Mouse (Mus musculus) megakaryocyte, embryonic 14.5 days (primary cell): ENCODE measurements around the gene Ick. TPM values are rescaled to one million over a fixed set of nuclear protein-coding genes. Genes with fewer than 3 reads are reported as not detected.
A peak's percentile ranks its signal among the peaks of the same experiment; 100 is the strongest.

ENCODE experiments used
- H3K27me3 ChIP-seq: replicated peaks from 2 replicates; pipeline ENCODE3; 2012; ENCODE audit warnings: inconsistent platforms
- H3K36me3 ChIP-seq: replicated peaks from 2 replicates; pipeline ENCODE3; 2012; ENCODE audit warnings: low read length, inconsistent platforms, mixed read lengths
- H3K4me1 ChIP-seq: 2 replicates; pipeline ENCODE4 v1.6.1; 2012; ENCODE audit warnings: inconsistent platforms
- H3K4me3 ChIP-seq: replicated peaks from 2 replicates; pipeline ENCODE3; 2012; ENCODE audit warnings: moderate library complexity, mild to moderate bottlenecking, inconsistent platforms
- H3K9me3 ChIP-seq: 2 replicates; pipeline ENCODE4 v1.6.1; 2012; ENCODE audit warnings: inconsistent platforms
- FLI1 ChIP-seq: IDR thresholded peaks from 2 replicates; pipeline ENCODE4 v1.6.1; 2012; ENCODE audit warnings: low read length, inconsistent platforms, mixed read lengths
- GATA1 ChIP-seq: IDR thresholded peaks from 3 replicates; pipeline ENCODE4 v1.6.1; 2012; ENCODE audit warnings: mixed read lengths, low read length, inconsistent platforms, borderline replicate concordance
- polyA plus RNA-seq: library from polyadenylated mRNA; stranded (reverse); fragments of >175 nt; gene quantifications from 2 replicates; pipeline ENCODE4 v1.2.3, GENCODE M21; 2012; ENCODE audit warnings: low replicate concordance; ENCODE audit not compliant: insufficient read depth

The Ick gene
- polyA plus RNA-seq, 1 experiment = 23.0 TPM

DNA sequence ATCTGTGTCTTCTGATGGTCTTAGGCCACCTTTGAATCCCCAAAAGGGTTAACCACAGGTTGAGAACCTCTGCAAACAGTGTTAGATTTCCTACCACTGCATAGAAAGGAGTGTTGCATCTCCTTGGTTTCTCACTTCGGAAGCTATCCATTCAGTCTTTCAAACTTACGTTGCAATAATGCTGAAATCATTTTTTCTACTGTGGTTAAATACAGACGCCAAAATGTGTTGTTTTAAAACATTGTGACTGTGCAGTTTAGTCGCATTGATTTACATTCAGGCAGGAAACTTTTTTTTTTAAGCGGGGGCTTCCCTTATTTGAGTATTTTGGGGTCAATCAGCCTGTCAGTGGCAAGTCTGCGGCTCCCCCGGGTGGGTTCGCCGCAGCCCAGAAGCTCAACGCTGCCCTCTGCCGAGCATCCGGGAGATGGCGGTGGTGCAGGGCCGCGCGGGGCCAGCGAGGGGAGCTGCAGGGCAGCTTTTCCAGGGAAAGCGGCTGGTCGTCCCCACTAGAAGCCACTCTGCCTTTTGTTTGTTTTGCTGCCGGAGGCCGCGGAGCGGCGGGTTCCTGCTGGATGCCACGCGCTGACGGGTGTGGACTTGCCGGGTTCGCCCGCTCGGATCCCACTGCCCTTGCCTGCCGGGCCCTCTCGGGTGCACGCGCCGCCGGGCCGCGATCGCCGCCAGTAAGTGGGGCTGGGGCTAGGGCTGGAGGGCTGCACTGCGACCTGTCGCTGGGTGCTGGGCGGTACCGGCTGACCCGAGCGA is 4.0 kb downstream of the Ick start:
- Histone ChIP-seq H3K36me3 (peaks cover 25% of the 10 kb centered on the region), H3K9me3 (peaks cover 5% of the 10 kb centered on the region; the same call in 1 of the 2 replicates), H3K4me3 (peak overlapping the region; percentile 99), H3K4me1 (peaks cover 68% of the 10 kb centered on the region), H3K27me3 (no peaks in the 10 kb centered on the region)
- TF ChIP-seq FLI1 (no peak), GATA1 (no peak)

DNA sequence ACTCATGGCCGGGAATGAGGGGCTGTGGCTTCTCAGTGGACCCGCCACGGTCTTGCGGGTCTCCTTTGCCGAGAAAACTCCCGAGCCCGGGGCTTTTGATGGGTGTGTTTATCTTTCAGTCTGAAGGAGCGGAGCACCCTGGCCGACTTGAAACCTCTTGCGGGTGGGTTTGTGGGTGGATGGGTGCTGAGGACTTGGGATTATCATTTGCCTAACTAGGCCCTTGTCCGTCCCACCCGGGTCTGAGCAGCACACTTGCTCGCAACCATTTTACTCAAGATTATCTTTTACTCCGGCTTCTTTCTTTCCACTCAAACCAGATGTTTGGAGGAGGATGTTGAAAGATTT is 4.5 kb downstream of the Ick start:
- TF ChIP-seq FLI1 (no peak), GATA1 (no peak)
- peaks cover 30% of the 10 kb centered on the region for H3K36me3 ChIP-seq
- H3K27me3 ChIP-seq = no peaks in the 10 kb centered on the region
- H3K9me3 ChIP-seq = peaks cover 5% of the 10 kb centered on the region; the same call in 1 of the 2 replicates
- peak overlapping the region; percentile 99 for H3K4me3 ChIP-seq
- peaks cover 71% of the 10 kb centered on the region for H3K4me1 ChIP-seq

GRCm38 (mm10) chr9:78115746-78116145 is 6.8 kb downstream of the Ick start:
- H3K36me3 ChIP-seq = peaks cover 39% of the 10 kb centered on the region
- peak overlapping the region; percentile 59 for H3K4me3 ChIP-seq
- peaks cover 59% of the 10 kb centered on the region for H3K4me1 ChIP-seq
- no peaks in the 10 kb centered on the region for H3K27me3 ChIP-seq
- TF ChIP-seq FLI1 = no peak
- TF ChIP-seq GATA1 = no peak
- H3K9me3 ChIP-seq = peaks cover 5% of the 10 kb centered on the region; the same call in 1 of the 2 replicates

DNA sequence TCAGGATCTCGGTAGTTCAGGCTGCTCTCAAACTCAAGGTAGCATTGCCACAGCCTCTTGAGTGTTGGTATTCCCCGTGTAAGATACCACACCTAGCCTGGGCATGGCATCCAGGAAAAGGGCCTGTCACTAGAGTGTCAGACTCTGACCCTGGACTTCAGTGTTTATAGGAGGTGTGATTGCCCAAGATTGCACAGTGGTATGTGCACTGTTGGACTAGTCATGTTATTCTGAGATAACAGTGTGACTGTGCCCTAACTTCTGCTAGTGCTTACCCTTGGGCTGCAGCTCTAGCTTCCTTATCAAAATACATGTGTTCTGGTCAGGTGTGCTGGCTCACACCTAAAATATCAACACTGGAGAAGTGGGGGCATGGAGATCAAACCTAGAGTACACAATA is 8.7 kb downstream of the Ick start:
- H3K27me3 ChIP-seq = no peaks in the 10 kb centered on the region
- TF ChIP-seq FLI1 (no peak), GATA1 (no peak)
- H3K4me3 ChIP-seq = peak overlapping the region; percentile 14
- H3K36me3 ChIP-seq = peaks cover 54% of the 10 kb centered on the region
- peaks cover 5% of the 10 kb centered on the region; the same call in 1 of the 2 replicates for H3K9me3 ChIP-seq
- H3K4me1 ChIP-seq = peaks cover 52% of the 10 kb centered on the region

GRCm38 (mm10) chr9:78121358-78121757 is 12.4 kb downstream of the Ick start:
- Histone ChIP-seq H3K4me1 (peaks cover 41% of the 10 kb centered on the region), H3K4me3 (no peak overlapping the region), H3K9me3 (peaks cover 4% of the 10 kb centered on the region; the same call in 1 of the 2 replicates), H3K27me3 (no peaks in the 10 kb centered on the region), H3K36me3 (peaks cover 72% of the 10 kb centered on the region)
- no peak for TF ChIP-seq GATA1
- no peak for TF ChIP-seq FLI1

DNA sequence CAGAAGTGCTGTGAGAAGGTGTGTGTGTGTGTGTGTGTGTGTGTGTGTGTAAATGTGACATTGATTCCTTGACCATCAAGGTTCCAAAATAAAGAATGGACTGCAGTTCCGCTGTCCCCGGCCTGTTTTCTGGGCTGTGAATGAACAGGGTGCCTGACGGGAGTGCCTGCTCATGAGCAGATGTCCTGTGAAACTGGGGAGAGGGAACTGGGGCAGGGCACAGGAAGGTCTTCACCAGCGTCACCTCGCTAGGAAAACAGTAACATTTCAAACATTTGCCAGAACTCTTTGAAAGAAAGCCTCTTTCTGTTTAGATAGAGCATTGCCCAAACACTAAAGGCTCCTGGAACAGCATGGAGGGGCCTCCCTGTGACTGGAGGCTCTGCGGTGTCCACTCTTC is 13.0 kb downstream of the Ick start:
- H3K4me3 ChIP-seq = no peak overlapping the region
- no peaks in the 10 kb centered on the region for H3K27me3 ChIP-seq
- peaks cover 71% of the 10 kb centered on the region for H3K36me3 ChIP-seq
- no peaks in the 10 kb centered on the region for H3K9me3 ChIP-seq
- peaks cover 37% of the 10 kb centered on the region for H3K4me1 ChIP-seq
- TF ChIP-seq FLI1 (no peak), GATA1 (no peak)

DNA sequence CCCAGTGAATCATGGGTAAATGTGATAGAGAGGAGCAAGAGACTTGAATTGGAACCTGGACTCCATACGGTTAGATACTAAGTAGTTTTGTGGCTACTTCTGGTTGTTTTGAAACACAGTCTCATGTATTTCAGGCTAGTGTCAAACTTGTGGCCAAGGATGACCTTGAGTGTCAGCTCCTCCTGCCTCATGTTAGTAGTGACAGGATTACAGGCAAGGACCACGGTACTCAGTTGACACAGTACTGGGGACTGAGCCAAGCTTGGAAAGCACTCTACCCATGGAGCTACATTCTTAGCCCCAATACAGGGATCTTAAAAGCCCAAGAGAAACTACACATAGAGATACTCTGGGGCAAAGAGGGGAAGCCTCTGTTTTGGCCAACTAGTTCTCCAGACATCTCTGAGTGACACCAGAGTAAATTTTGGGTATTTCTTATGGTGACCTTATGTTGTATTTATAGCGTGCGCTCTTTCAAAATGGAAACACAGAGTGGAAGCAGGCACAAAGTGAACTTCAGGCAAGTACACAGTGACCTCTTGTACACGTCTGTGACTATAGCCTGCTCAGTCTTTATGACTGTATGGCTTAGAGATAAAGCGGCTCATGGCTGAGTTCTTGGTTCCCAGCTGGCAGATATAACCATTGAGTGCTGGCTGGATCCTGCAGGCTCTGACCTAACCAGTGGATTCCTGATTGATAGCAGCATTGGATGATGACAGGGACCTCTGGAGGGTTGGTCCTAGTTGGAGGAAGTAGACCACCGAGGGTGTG is 14.1 kb downstream of the Ick start:
- TF ChIP-seq FLI1 = no peak
- no peak for TF ChIP-seq GATA1
- Histone ChIP-seq H3K4me3 (no peak overlapping the region), H3K4me1 (peaks cover 30% of the 10 kb centered on the region), H3K9me3 (no peaks in the 10 kb centered on the region), H3K27me3 (no peaks in the 10 kb centered on the region), H3K36me3 (peaks cover 66% of the 10 kb centered on the region)

- no peak for TF ChIP-seq FLI1
- no peak for TF ChIP-seq GATA1
- peaks cover 57% of the 10 kb centered on the region for H3K36me3 ChIP-seq
- no peaks in the 10 kb centered on the region for H3K9me3 ChIP-seq
- no peak overlapping the region for H3K4me3 ChIP-seq
- peaks cover 30% of the 10 kb centered on the region for H3K4me1 ChIP-seq
- no peaks in the 10 kb centered on the region for H3K27me3 ChIP-seq
These were observed 15.3 kb downstream of the Ick start for GRCm38 (mm10) chr9:78124297-78124696.

DNA sequence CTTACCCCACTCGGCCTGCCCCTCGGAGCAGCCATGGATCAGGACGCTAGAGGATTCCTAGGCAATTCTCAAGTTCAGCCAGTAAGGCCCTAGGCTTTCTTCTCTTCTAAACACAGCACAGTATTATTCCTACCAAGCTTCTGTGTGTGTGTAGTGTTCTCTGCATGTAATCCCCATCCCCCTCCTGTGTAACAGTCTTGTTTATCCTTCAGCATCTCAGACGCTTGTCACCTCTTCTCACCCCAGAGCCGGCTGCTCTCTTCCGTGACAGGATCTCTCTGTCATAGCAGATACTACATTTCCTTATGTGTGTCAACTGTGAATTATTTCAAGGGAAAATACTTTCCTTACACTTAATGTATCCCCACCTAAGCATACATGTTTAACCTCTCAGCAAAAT is 17.0 kb downstream of the Ick start:
- TF ChIP-seq FLI1 (no peak), GATA1 (no peak)
- H3K36me3 ChIP-seq = peaks cover 61% of the 10 kb centered on the region
- H3K4me3 ChIP-seq = no peak overlapping the region
- H3K4me1 ChIP-seq = peaks cover 28% of the 10 kb centered on the region
- no peaks in the 10 kb centered on the region for H3K9me3 ChIP-seq
- H3K27me3 ChIP-seq = no peaks in the 10 kb centered on the region

GRCm38 (mm10) chr9:78126643-78127042 is 17.7 kb downstream of the Ick start:
- Histone ChIP-seq H3K36me3 (peaks cover 63% of the 10 kb centered on the region), H3K4me3 (no peak overlapping the region), H3K9me3 (no peaks in the 10 kb centered on the region), H3K4me1 (peaks cover 22% of the 10 kb centered on the region), H3K27me3 (no peaks in the 10 kb centered on the region)
- TF ChIP-seq FLI1 (no peak), GATA1 (no peak)
